Mouse (Mus musculus): ENCODE results near the gene 2700081O15Rik.

The 2700081O15Rik gene

GRCm38 (mm10) chr19:7420841-7421601, 3.6 kb downstream of the 2700081O15Rik start:
- DNase-seq (ENCODE audit: low spot score in 2 of 2): no peak

GRCm38 (mm10) chr19:7421602-7422591, 4.5 kb downstream of the 2700081O15Rik start:
- peak; percentile 70 to 84 for DNase-seq (ENCODE audit: low spot score in 2 of 2)

GRCm38 (mm10) chr19:7422656-7423027, 5.2 kb downstream of the 2700081O15Rik start:
- peak in 1 of 2 experiments; percentile 29 for DNase-seq (ENCODE audit: low spot score in 2 of 2)

- DNase-seq (ENCODE audit: low spot score in 2 of 2): peak; percentile 76 to 84
Observed at GRCm38 (mm10) chr19:7423028-7423655, 5.7 kb downstream of the 2700081O15Rik start.

- no peak for DNase-seq (ENCODE audit: low spot score in 2 of 2)
Observed at GRCm38 (mm10) chr19:7423656-7424030, 6.2 kb downstream of the 2700081O15Rik start.

GRCm38 (mm10) chr19:7424131-7424530, 6.7 kb downstream of the 2700081O15Rik start:
- DNase-seq (ENCODE audit: low spot score in 2 of 2): no peak

GRCm38 (mm10) chr19:7424590-7425397, 7.4 kb downstream of the 2700081O15Rik start:
- peak in 1 of 2 experiments; percentile 28 for DNase-seq (ENCODE audit: low spot score in 2 of 2)

GRCm38 (mm10) chr19:7425398-7425775, 8.0 kb downstream of the 2700081O15Rik start:
- no peak for DNase-seq (ENCODE audit: low spot score in 2 of 2)

GRCm38 (mm10) chr19:7434887-7435286, 17.5 kb downstream of the 2700081O15Rik start:
- no peak for DNase-seq (ENCODE audit: low spot score in 2 of 2)

GRCm38 (mm10) chr19:7436061-7436970, 18.9 kb downstream of the 2700081O15Rik start:
- DNase-seq (ENCODE audit: low spot score in 2 of 2): peak in 1 of 2 experiments; percentile 51

GRCm38 (mm10) chr19:7438295-7438694, 20.9 kb downstream of the 2700081O15Rik start:
- no peak for DNase-seq (ENCODE audit: low spot score in 2 of 2)

GRCm38 (mm10) chr19:7441493-7441892, 24.1 kb downstream of the 2700081O15Rik start:
- peak in 1 of 2 experiments; percentile 64 for DNase-seq (ENCODE audit: low spot score in 2 of 2)

- no peak for DNase-seq (ENCODE audit: low spot score in 2 of 2)
Observed at GRCm38 (mm10) chr19:7445105-7445504, 27.7 kb downstream of the 2700081O15Rik start.

GRCm38 (mm10) chr19:7445596-7445995, 28.2 kb downstream of the 2700081O15Rik start:
- DNase-seq (ENCODE audit: low spot score in 2 of 2): no peak

GRCm38 (mm10) chr19:7456803-7457202, 39.4 kb downstream of the 2700081O15Rik start:
- peak in 1 of 2 experiments; percentile 32 for DNase-seq (ENCODE audit: low spot score in 2 of 2)

- no peak for DNase-seq (ENCODE audit: low spot score in 2 of 2)
Observed at GRCm38 (mm10) chr19:7458901-7459300, 41.5 kb downstream of the 2700081O15Rik start.

- no peak for DNase-seq (ENCODE audit: low spot score in 2 of 2)
Observed at GRCm38 (mm10) chr19:7459370-7459769, 41.9 kb downstream of the 2700081O15Rik start.

GRCm38 (mm10) chr19:7467915-7468314, 50.5 kb downstream of the 2700081O15Rik start:
- no peak for DNase-seq (ENCODE audit: low spot score in 2 of 2)

- no peak for DNase-seq (ENCODE audit: low spot score in 2 of 2)
Observed at GRCm38 (mm10) chr19:7470643-7471042, 53.2 kb downstream of the 2700081O15Rik start.

Measured in frontal cortex, postnatal 36 days (tissue).